Mouse (Mus musculus) midbrain, embryonic 16.5 days (tissue): ENCODE measurements around the gene Atxn7l1. TPM values are rescaled to one million over a fixed set of nuclear protein-coding genes. Genes with fewer than 3 reads are reported as not detected.
A peak's percentile ranks its signal among the peaks of the same experiment; 100 is the strongest.
"Not testable (repeated sequence)": the region's sequence is repeated elsewhere in the genome, so short reads cannot be mapped to it uniquely, and the experiment has no call there.

Experiments
- ATAC-seq: fragments of 200-750 bp; cut with Nextera tagmentation; 2 replicates; pipeline ENCODE4 v1.8.0; 2017; ENCODE audit warnings: moderate TSS enrichment
- H3K27ac ChIP-seq: fragments of 300-500 bp; sonication (generic); 2 replicates; pipeline ENCODE4 v1.5.1; 2014; ENCODE audit warnings: mild to moderate bottlenecking, low read length, mixed read lengths
- H3K27me3 ChIP-seq: fragments of 300-500 bp; sonication (generic); 2 replicates; pipeline ENCODE4 v1.6.1; 2014; ENCODE audit warnings: low read depth, low read length, mixed read lengths; ENCODE audit not compliant: control insufficient read depth, insufficient read depth
- H3K36me3 ChIP-seq: fragments of 300-500 bp; sonication (generic); 2 replicates; pipeline ENCODE4 v1.6.1; 2014; ENCODE audit warnings: mild to moderate bottlenecking, low read length, moderate library complexity, mixed read lengths; ENCODE audit not compliant: control insufficient read depth, insufficient read depth
- H3K4me1 ChIP-seq: fragments of 300-500 bp; sonication (generic); 2 replicates; pipeline ENCODE4 v1.6.1; 2014; ENCODE audit warnings: mild to moderate bottlenecking, low read length, mixed read lengths; ENCODE audit not compliant: control insufficient read depth, insufficient read depth
- H3K4me2 ChIP-seq: fragments of 300-500 bp; sonication (generic); 2 replicates; pipeline ENCODE4 v1.6.1; 2014; ENCODE audit warnings: mild to moderate bottlenecking, low read length, mixed read lengths
- H3K4me3 ChIP-seq: fragments of 300-500 bp; sonication (generic); 2 replicates; pipeline ENCODE4 v1.5.1; 2014; ENCODE audit warnings: low read depth, mild to moderate bottlenecking, low read length, moderate library complexity, mixed read lengths
- H3K9ac ChIP-seq: fragments of 300-500 bp; sonication (generic); 2 replicates; pipeline ENCODE4 v1.6.1; 2014; ENCODE audit warnings: low read depth, low read length, mixed read lengths
- H3K9me3 ChIP-seq: fragments of 300-500 bp; sonication (generic); replicated peaks from 2 replicates; pipeline ENCODE4 v1.6.1; 2014; ENCODE audit warnings: mild to moderate bottlenecking, low read length, mixed read lengths; ENCODE audit not compliant: control insufficient read depth, poor library complexity, severe bottlenecking
- WGBS: fragments of 180-500 bp; shearing (Covaris S2); extraction: QIAGEN DNeasy Blood & Tissue Kit; methylation state at CpG from one replicate; pipeline ENCODE4 v1.1.7; 2014; 5-methylcytosine and 5-hydroxymethylcytosine counted together
- polyA plus RNA-seq: library from polyadenylated mRNA; unstranded; fragments of >200 nt; fragmentation: Nextera tagmentation; extraction: Ambion mirVana; gene quantifications from 2 replicates; pipeline ENCODE4 v1.2.1, GENCODE M21; 2015

The Atxn7l1 gene
- polyA plus RNA-seq, 1 experiment from 2014 or later: 25.0 TPM

DNA sequence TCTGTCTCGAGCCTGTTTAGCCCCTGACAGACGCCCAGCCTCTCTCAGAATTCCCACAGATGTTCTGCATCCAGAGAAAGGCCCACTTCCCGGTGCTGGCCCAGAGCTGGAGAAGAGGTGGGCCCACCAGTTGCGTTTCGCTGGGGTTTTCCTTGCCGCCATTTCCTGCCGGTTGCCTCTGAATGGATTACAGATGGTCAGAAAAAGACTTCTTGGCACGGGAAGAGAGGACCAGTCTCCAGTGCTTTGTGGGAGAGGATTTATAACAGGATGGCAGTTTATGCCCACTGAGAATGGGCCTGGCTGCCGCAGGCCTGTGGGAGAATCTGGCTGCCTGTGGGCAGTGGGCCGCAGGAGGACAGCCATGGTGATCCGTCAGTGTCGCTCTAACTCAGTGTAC lies 15.0 kb downstream of the Atxn7l1 start:
- H3K27ac ChIP-seq: 0 out of 2 replicates have a peak overlapping the region, but pooled peaks have one; percentile 39
- H3K4me3 ChIP-seq: no peak overlapping the region
- ATAC-seq: no peak
- H3K36me3 ChIP-seq: no peaks in the 10 kb centered on the region
- H3K9me3 ChIP-seq: no peaks in the 10 kb centered on the region
- 33% methylated on average over 12 of the region's 12 CpGs for WGBS
- no peak overlapping the region for H3K4me2 ChIP-seq
- H3K4me1 ChIP-seq: peaks cover 11% of the 10 kb centered on the region
- no peaks in the 10 kb centered on the region for H3K27me3 ChIP-seq
- no peak overlapping the region for H3K9ac ChIP-seq

DNA sequence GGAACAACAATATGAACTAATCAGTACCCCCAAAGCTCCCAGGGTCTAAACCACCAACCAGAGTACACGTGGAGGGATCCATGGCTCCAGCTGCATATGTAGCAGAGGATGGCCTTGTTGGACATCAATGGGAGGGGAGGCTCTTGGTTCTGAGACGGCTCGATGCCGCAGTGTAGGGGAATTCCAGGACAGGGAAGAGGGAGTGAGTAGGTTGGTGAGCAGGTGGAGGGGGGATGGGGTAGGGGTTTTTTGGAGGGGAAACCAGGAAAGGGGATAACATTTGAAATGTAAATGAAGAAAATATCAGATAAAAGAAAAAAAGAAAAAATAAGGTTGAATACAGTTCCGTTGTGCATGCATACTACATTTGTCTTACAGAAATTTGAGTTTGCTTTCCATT lies 16.5 kb downstream of the Atxn7l1 start:
- H3K27me3 ChIP-seq, H3K4me1 ChIP-seq, ATAC-seq, H3K4me2 ChIP-seq, H3K36me3 ChIP-seq, H3K4me3 ChIP-seq, H3K27ac ChIP-seq, H3K9ac ChIP-seq, H3K9me3 ChIP-seq: not testable (repeated sequence)
- 90% methylated on average over 5 of the region's 5 CpGs for WGBS

- H3K4me3 ChIP-seq: no peak overlapping the region
- H3K4me1 ChIP-seq: peaks cover 7% of the 10 kb centered on the region; the same call in 1 of the 2 replicates
- H3K9me3 ChIP-seq: no peaks in the 10 kb centered on the region
- ATAC-seq: no peak
- WGBS: 61% methylated on average over 8 of the region's 8 CpGs
- H3K9ac ChIP-seq: no peak overlapping the region
- no peaks in the 10 kb centered on the region for H3K36me3 ChIP-seq
- no peak overlapping the region for H3K4me2 ChIP-seq
- no peak overlapping the region for H3K27ac ChIP-seq
- H3K27me3 ChIP-seq: no peaks in the 10 kb centered on the region
These were observed 19.2 kb downstream of the Atxn7l1 start for GRCm38 (mm10) chr12:33166712-33167111.

DNA sequence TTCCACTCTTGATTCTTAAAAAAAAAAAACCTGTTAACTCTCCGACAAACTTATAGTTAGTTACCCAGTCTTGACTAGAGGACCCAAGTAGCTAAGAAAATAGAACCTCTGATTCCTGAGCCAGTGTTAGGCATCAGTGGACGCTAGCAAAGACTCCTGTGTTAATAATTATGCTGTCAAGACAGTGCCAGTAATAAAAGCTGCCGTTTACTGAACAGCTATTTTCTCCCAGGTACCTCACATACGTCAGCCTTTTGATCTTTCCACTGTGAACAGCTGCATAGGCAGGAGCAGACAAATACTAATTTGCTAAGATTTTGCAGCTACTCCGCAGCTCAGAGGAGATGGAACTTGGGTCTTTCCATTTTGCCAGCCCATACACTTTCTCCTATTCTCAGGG lies 20.1 kb downstream of the Atxn7l1 start:
- H3K4me3 ChIP-seq: no peak overlapping the region
- H3K27ac ChIP-seq: no peak overlapping the region
- H3K27me3 ChIP-seq: no peaks in the 10 kb centered on the region
- H3K9me3 ChIP-seq: no peaks in the 10 kb centered on the region
- no peaks in the 10 kb centered on the region for H3K36me3 ChIP-seq
- ATAC-seq: no peak
- no peak overlapping the region for H3K4me2 ChIP-seq
- no peak overlapping the region for H3K9ac ChIP-seq
- H3K4me1 ChIP-seq: peaks cover 5% of the 10 kb centered on the region; the same call in 1 of the 2 replicates
- 82% methylated on average over 5 of the region's 5 CpGs for WGBS

- H3K4me2 ChIP-seq: no peak overlapping the region
- ATAC-seq: no peak
- H3K9me3 ChIP-seq: no peaks in the 10 kb centered on the region
- no peak overlapping the region for H3K27ac ChIP-seq
- H3K36me3 ChIP-seq: no peaks in the 10 kb centered on the region
- 100% methylated on average over 2 of the region's 2 CpGs for WGBS
- no peaks in the 10 kb centered on the region for H3K27me3 ChIP-seq
- H3K4me1 ChIP-seq: no peaks in the 10 kb centered on the region
- H3K4me3 ChIP-seq: no peak overlapping the region
- H3K9ac ChIP-seq: no peak overlapping the region
These were observed 21.0 kb downstream of the Atxn7l1 start for GRCm38 (mm10) chr12:33168491-33168890.

- WGBS: 93% methylated on average over 11 of the region's 11 CpGs
- Histone ChIP-seq H3K36me3 (no peaks in the 10 kb centered on the region), H3K27me3 (no peaks in the 10 kb centered on the region), H3K9me3 (no peaks in the 10 kb centered on the region), H3K4me2 (no peak overlapping the region), H3K4me1 (0 out of 2 replicates have a peak, but pooled peaks cover 2% of the 10 kb centered on the region), H3K4me3 (no peak overlapping the region), H3K27ac (no peak overlapping the region), H3K9ac (no peak overlapping the region)
- no peak for ATAC-seq
These were observed 22.4 kb downstream of the Atxn7l1 start for GRCm38 (mm10) chr12:33169777-33170494.

- WGBS: 93% methylated on average over 7 of the region's 7 CpGs
These were observed 23.3 kb downstream of the Atxn7l1 start for GRCm38 (mm10) chr12:33170822-33171221.

DNA sequence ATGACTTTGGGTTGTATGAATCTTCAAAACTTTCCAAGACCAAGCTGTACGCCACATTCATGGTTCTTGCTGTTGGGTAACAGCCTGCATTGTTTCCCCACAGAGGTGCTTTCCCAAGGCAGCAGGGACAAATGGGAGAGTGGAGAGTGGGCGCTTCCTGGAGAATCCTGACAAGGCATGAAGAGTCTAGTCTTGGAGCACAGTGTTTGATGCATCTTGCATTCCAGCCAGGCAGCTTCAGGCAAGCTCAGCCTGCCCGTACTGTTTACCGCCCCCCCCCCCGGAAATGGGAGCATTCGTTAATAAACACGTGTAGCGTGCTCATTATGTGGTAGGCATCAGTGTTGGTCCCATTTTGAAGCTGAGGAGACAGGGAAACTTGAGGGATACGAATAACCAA lies 25.4 kb downstream of the Atxn7l1 start:
- no peak for ATAC-seq
- WGBS: 86% methylated on average over 9 of the region's 9 CpGs
- H3K27me3 ChIP-seq: no peaks in the 10 kb centered on the region
- no peak overlapping the region for H3K9ac ChIP-seq
- no peak overlapping the region for H3K27ac ChIP-seq
- H3K9me3 ChIP-seq: no peaks in the 10 kb centered on the region
- H3K4me2 ChIP-seq: no peak overlapping the region
- H3K4me1 ChIP-seq: peaks cover 18% of the 10 kb centered on the region
- H3K36me3 ChIP-seq: no peaks in the 10 kb centered on the region
- H3K4me3 ChIP-seq: no peak overlapping the region

More at GRCm38 (mm10) chr12:33170822-33171221, 23.3 kb downstream of the Atxn7l1 start:
- H3K9me3 ChIP-seq: no peaks in the 10 kb centered on the region
- no peak overlapping the region for H3K4me2 ChIP-seq
- no peak overlapping the region for H3K4me3 ChIP-seq
- no peak for ATAC-seq
- H3K9ac ChIP-seq: no peak overlapping the region
- H3K27me3 ChIP-seq: no peaks in the 10 kb centered on the region
- no peaks in the 10 kb centered on the region for H3K36me3 ChIP-seq
- peaks cover 7% of the 10 kb centered on the region for H3K4me1 ChIP-seq
- H3K27ac ChIP-seq: no peak overlapping the region

- Histone ChIP-seq H3K27me3 (no peaks in the 10 kb centered on the region), H3K27ac (no peak overlapping the region), H3K9ac (no peak overlapping the region), H3K4me3 (no peak overlapping the region), H3K4me1 (peaks cover 18% of the 10 kb centered on the region), H3K4me2 (no peak overlapping the region), H3K36me3 (no peaks in the 10 kb centered on the region), H3K9me3 (no peaks in the 10 kb centered on the region)
- 95% methylated on average over 8 of the region's 8 CpGs for WGBS
- no peak for ATAC-seq
These were observed 26.2 kb downstream of the Atxn7l1 start for GRCm38 (mm10) chr12:33173720-33174141.
